Mouse (Mus musculus) heart, adult 2 months (tissue): ENCODE measurements at regions not wholly inside any gene's neighbourhood (a gene's known extent, or its start where the extent isn't known, plus 50 kb on each side); places are given as distances from the start of the nearest gene placed in this dataset.

Experiments
- DNase-seq, 2 experiments: peaks; one replicate each; pipeline ENCODE4 v3.0.0; 2021
- H3K27ac ChIP-seq: fragments of 200-600 bp; 2 replicates; pipeline ENCODE4 v1.8.1; 2022
- H3K27me3 ChIP-seq: fragments of 200-500 bp; 2 replicates; pipeline ENCODE4 v1.6.1; 2012; ENCODE audit warnings: mild to moderate bottlenecking, low read length, inconsistent platforms, mixed read lengths; ENCODE audit not compliant: control insufficient read depth, insufficient read depth
- H3K36me3 ChIP-seq: fragments of 200-500 bp; 2 replicates; pipeline ENCODE4 v1.6.1; 2012; ENCODE audit warnings: low read length, inconsistent platforms; ENCODE audit not compliant: control insufficient read depth, insufficient read depth
- H3K4me1 ChIP-seq: fragments of 200-500 bp; 2 replicates; pipeline ENCODE4 v1.6.1; 2011; ENCODE audit warnings: low read length; ENCODE audit not compliant: control insufficient read depth, insufficient read depth
- H3K4me3 ChIP-seq: fragments of 200-600 bp; 2 replicates; pipeline ENCODE4 v1.8.1; 2022
- H3K79me2 ChIP-seq: fragments of 200-500 bp; replicated peaks from 2 replicates; pipeline ENCODE4 v1.6.1; 2012; ENCODE audit warnings: mild to moderate bottlenecking, inconsistent platforms, low read length, moderate library complexity, mixed read lengths; ENCODE audit not compliant: control insufficient read depth, insufficient read depth
- H3K9ac ChIP-seq: fragments of 200-500 bp; 2 replicates; pipeline ENCODE4 v1.6.1; 2012; ENCODE audit warnings: low read depth, mild to moderate bottlenecking, control low read depth, inconsistent platforms, low read length, mixed read lengths
- CTCF ChIP-seq: fragments of 200-600 bp; IDR thresholded peaks from 2 replicates; pipeline ENCODE4 v1.8.1; 2022; ENCODE audit warnings: antibody characterized with exemption, mild to moderate bottlenecking, moderate library complexity
- EP300 ChIP-seq: fragments of 200-500 bp; IDR thresholded peaks from 2 replicates; pipeline ENCODE4 v1.6.1; 2011; ENCODE audit warnings: low read depth, low read length, control low read depth; ENCODE audit not compliant: insufficient read depth
- POLR2A ChIP-seq: fragments of 200-500 bp; IDR thresholded peaks from 2 replicates; pipeline ENCODE4 v1.6.1; 2011; ENCODE audit warnings: mild to moderate bottlenecking, low read depth, low read length, control low read depth; ENCODE audit not compliant: insufficient read depth
- WGBS: fragments of 180-500 bp; shearing (Covaris S2); methylation state at CpG from one replicate; pipeline ENCODE4 v1.1.7; 2018; 5-methylcytosine and 5-hydroxymethylcytosine counted together
- intact Hi-C: fragments of 180-260 bp; cut with DNase I; formaldehyde crosslinking; loops from one replicate; pipeline ENCODE4 v1.15.1; 2025

DNA sequence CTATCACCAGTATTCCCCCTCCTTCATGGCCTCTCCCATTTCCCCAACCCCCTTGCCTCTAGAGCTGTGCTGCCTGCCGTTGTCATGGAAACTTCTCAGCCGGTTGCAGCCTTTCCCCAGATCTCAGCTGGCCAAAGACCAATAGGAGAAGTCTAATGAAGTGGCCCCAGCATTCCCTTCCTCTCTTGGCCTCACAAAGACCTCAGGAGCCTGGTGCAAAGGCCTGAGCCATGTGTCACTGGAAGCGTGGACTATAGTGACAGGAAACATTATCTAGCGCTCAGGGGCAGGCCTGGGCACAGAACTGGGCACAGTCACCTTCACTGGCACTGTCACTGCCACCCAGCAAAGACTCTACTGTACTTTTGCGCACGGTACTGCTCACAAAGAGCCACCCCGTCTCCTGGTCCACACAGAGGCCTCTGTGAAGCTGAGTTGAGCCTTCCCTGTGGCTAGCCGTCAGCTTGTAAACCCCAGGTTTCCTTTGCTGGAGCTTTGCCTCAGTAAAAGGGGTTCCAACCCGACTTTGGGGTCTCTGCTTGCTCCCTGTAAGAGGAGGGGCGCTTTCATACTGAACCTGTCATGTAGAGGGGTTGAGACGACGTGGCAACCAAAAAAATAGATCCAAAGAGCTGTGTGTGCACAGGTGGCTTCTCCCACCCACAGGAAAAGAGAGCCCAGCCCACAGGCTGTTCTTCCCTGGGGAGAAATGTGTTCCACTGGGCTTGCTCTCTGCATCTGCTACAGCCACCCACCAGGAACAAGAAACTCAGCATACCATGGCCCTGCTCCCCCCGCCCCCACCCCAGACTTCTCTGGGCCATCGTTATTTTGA lies 282.5 kb upstream of the Gjb5 start:
- no peak for TF ChIP-seq CTCF
- no peak for TF ChIP-seq POLR2A
- TF ChIP-seq EP300, result no peak
- Histone ChIP-seq H3K4me3 (no peak overlapping the region), H3K27ac (no peak overlapping the region), H3K36me3 (no peaks in the 10 kb centered on the region), H3K9ac (no peak overlapping the region), H3K79me2 (no peaks in the 10 kb centered on the region), H3K27me3 (no peaks in the 10 kb centered on the region), H3K4me1 (no peaks in the 10 kb centered on the region)
- WGBS, result 52% methylated on average over 14 of the region's 14 CpGs
- intact Hi-C loops, result no loop called here
- DNase-seq, result no peak

DNA sequence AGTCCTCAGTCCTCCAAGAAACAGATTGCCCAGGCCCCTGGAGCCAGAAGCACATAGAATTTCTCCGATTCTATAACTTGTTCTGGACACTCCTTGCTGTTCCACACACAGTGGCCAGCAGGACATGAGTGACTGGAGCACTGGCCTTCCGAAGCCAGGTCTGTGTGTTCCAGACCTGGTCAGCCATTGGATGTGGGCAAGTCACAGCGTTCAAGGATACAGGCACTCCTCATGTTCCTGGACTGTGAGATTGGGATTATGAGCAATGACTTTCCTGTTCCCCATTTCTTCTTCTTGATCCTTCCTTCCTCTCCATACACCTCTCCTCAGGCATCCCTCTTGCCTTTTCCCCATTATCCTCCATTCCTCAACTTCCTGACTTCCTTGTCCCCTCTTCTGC lies 281.8 kb upstream of the Gjb5 start:
- WGBS, result 81% methylated on average over 3 of the region's 3 CpGs

DNA sequence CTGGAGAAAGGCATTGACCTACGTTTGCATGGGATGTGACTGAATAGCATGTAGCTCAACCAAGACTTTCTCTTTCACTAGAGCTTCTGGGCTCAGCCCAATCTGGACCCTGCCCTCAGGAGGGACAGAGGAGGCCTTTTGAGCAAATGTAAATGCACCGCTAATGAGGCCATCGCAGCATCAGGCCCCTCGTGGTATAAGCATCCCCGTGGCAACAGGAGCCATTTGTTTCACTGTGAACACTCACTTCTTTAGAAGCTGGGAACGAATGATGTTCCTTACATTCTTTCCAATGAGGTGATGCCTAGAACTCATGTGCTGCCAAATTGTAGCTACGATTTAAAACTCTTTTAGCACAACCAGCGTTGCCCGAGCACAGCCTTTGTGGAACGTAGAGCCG lies 279.0 kb upstream of the Gjb5 start:
- TF ChIP-seq CTCF, result no peak
- Histone ChIP-seq H3K4me3 (no peak overlapping the region), H3K79me2 (no peaks in the 10 kb centered on the region), H3K27ac (no peak overlapping the region), H3K9ac (no peak overlapping the region), H3K27me3 (no peaks in the 10 kb centered on the region), H3K36me3 (no peaks in the 10 kb centered on the region), H3K4me1 (no peaks in the 10 kb centered on the region)
- no peak for DNase-seq
- intact Hi-C loops, result no loop called here
- WGBS, result 47% methylated on average over 11 of the region's 11 CpGs

More for the DNA sequence above, 281.8 kb upstream of the Gjb5 start:
- Histone ChIP-seq H3K4me1 (no peaks in the 10 kb centered on the region), H3K27me3 (no peaks in the 10 kb centered on the region), H3K36me3 (no peaks in the 10 kb centered on the region), H3K79me2 (no peaks in the 10 kb centered on the region), H3K27ac (no peak overlapping the region), H3K4me3 (no peak overlapping the region), H3K9ac (no peak overlapping the region)
- no peak for TF ChIP-seq EP300
- no peak for TF ChIP-seq POLR2A
- TF ChIP-seq CTCF, result no peak
- no peak for DNase-seq
- intact Hi-C loops, result no loop called here

DNA sequence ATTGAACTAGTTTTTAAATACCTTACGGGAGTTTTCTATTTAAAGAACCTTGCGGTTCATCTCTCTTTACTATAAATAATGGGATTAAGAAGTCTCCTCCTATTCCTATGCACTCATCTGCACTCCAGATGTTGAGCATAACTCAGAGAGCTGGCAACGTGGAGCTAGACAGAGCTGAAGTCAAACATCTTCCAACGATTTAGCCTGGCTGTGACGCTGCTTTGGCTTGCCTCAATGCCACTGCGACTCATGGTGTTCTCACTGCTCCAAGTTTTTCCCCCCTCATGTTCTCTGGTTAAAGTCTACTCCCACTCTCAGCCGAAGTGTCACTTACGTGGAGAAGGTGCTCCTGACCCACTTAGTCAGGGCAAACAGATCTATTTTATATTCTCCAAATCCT lies 277.3 kb upstream of the Gjb5 start:
- intact Hi-C loops, result no loop called here
- H3K4me1 ChIP-seq, result no peaks in the 10 kb centered on the region
- no peaks in the 10 kb centered on the region for H3K27me3 ChIP-seq
- H3K36me3 ChIP-seq, result no peaks in the 10 kb centered on the region
- 75% methylated on average over 8 of the region's 8 CpGs for WGBS
- H3K4me3 ChIP-seq, result no peak overlapping the region
- no peak overlapping the region for H3K27ac ChIP-seq
- H3K79me2 ChIP-seq, result no peaks in the 10 kb centered on the region
- no peak for DNase-seq
- no peak overlapping the region for H3K9ac ChIP-seq
- TF ChIP-seq EP300, result no peak
- TF ChIP-seq POLR2A, result no peak
- TF ChIP-seq CTCF, result no peak

DNA sequence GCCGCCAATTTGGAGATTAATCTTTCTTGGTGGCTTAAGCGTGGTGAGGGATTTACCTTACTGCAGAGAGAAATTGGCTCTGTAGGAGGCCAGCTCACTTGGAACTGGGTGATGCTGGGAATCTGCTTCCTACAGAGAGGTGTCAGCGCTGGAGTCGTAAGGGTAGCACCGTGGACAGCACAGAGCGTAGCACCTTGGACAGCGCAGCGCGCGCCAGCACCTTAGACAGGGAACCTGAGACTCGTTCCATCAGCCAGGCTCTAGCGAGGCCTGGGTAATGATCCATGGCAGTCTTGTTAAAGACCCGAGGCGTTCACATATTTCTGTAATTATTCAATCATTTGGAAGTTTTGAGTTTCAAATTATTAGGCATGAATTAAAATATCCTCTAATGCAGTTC lies 261.9 kb upstream of the Gjb5 start:
- WGBS, result 5% methylated on average over 14 of the region's 14 CpGs
- intact Hi-C loops, result no loop called here

DNA sequence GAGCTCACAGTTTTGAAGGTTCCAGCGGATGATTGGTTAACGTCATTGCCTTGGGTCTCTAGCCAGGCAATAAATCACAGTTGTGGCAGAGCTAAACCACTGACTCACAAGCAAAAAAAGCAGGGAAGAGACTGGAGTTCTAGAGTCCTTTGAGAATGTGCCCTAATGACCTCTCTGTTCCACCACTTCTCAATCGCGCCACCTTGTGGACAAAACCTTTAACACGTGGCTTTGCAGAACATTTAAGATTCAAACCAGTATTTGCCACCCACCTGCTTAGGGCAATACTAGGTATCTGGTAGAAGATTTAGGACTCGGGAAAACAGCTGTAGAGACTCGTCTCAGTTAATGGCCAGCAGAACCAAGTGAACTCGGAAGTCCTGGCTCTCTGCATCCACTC lies 254.8 kb upstream of the Gjb5 start:
- no peak overlapping the region for H3K9ac ChIP-seq
- H3K4me1 ChIP-seq, result no peaks in the 10 kb centered on the region
- peak in 1 of 2 experiments; percentile 37 for DNase-seq
- no peaks in the 10 kb centered on the region for H3K27me3 ChIP-seq
- H3K79me2 ChIP-seq, result no peaks in the 10 kb centered on the region
- TF ChIP-seq CTCF (peak; percentile 68), POLR2A (no peak)
- intact Hi-C loops, result loop anchor here (1.0 kb wide), 1 partner anchor 244 kb away; no protein-coding TSS in a partner anchor
- whole genome bisulfite sequencing, result 47% methylated on average over 8 of the region's 8 CpGs
- H3K4me3 ChIP-seq, result no peak overlapping the region
- H3K27ac ChIP-seq, result no peak overlapping the region
- H3K36me3 ChIP-seq, result no peaks in the 10 kb centered on the region

More for the DNA sequence above, 261.9 kb upstream of the Gjb5 start:
- no peaks in the 10 kb centered on the region for H3K4me1 ChIP-seq
- no peaks in the 10 kb centered on the region for H3K27me3 ChIP-seq
- no peak overlapping the region for H3K4me3 ChIP-seq
- H3K36me3 ChIP-seq, result no peaks in the 10 kb centered on the region
- TF ChIP-seq CTCF (no peak), EP300 (no peak), POLR2A (no peak)
- H3K9ac ChIP-seq, result no peak overlapping the region
- peak; percentile 4 to 24 for DNase-seq
- no peak overlapping the region for H3K27ac ChIP-seq
- H3K79me2 ChIP-seq, result no peaks in the 10 kb centered on the region

DNA sequence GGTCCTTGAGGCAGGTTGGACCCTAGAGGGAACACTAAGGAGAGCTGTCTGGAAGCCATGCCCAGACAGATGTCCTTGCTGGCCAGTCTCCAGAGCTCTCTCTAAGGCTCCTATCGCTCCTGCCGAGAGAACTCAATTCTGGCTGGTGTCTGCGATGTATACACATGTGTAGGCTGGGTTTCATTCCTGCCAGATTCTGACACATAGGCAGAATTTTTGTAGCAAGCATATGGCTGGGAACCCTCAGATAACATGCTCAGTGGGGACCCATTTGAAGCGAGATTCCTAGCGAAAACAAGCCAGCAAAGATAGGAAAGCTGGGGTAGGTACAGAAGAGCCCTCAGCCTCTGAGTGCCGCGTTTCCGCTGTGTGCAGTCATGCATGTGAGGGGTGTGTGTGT lies 242.9 kb upstream of the Gjb5 start:
- Histone ChIP-seq H3K27me3 (no peaks in the 10 kb centered on the region), H3K4me3 (no peak overlapping the region), H3K36me3 (no peaks in the 10 kb centered on the region), H3K27ac (no peak overlapping the region), H3K4me1 (no peaks in the 10 kb centered on the region), H3K79me2 (no peaks in the 10 kb centered on the region), H3K9ac (no peak overlapping the region)
- DNase-seq, result no peak
- intact Hi-C loops, result no loop called here
- TF ChIP-seq EP300, result no peak
- TF ChIP-seq CTCF, result no peak
- no peak for TF ChIP-seq POLR2A
- 58% methylated on average over 8 of the region's 8 CpGs for WGBS
